Mouse (Mus musculus): Measurements from ENCODE around the gene Nphp3. TPM values are rescaled to one million over a fixed set of nuclear protein-coding genes. Genes with fewer than 3 reads are reported as not detected.
A peak's percentile ranks its signal among the peaks of the same experiment; 100 is the strongest.

Nphp3 gene
- polyA plus RNA-seq, 1 experiment from 2014 or later, result 3.3 TPM

- Histone ChIP-seq H3K4me3 (no peak overlapping the region), H3K27ac (replicated peaks) (no peak overlapping the region), H3K9ac (no peak overlapping the region), H3K36me3 (peaks cover 22% of the 10 kb centered on the region; the same call in 1 of the 2 replicates), H3K27me3 (no peaks in the 10 kb centered on the region), H3K9me3 (no peaks in the 10 kb centered on the region), H3K4me1 (replicated peaks) (no peaks in the 10 kb centered on the region), H3K4me2 (no peak overlapping the region)
- ATAC-seq (ENCODE audit: low FRiP score, low read depth), result no peak
- WGBS, result 51% methylated on average over 24 of the region's 24 CpGs
Measured at GRCm38 (mm10) chr9:104035261-104036015, 33.1 kb downstream of the Nphp3 start.

- no peak for ATAC-seq (ENCODE audit: low FRiP score, low read depth)
- WGBS, result 95% methylated on average over 13 of the region's 13 CpGs
- H3K4me3 ChIP-seq, result no peak overlapping the region
Measured at GRCm38 (mm10) chr9:104038266-104038665, 35.9 kb downstream of the Nphp3 start.

GRCm38 (mm10) chr9:104039031-104039695 lies 36.8 kb downstream of the Nphp3 start:
- H3K27me3 ChIP-seq, result no peaks in the 10 kb centered on the region
- H3K4me2 ChIP-seq, result no peak overlapping the region
- no peak overlapping the region for H3K27ac ChIP-seq (replicated peaks)
- H3K4me1 ChIP-seq (replicated peaks), result no peaks in the 10 kb centered on the region
- no peaks in the 10 kb centered on the region for H3K9me3 ChIP-seq
- peaks cover 17% of the 10 kb centered on the region for H3K36me3 ChIP-seq
- no peak for ATAC-seq (ENCODE audit: low FRiP score, low read depth)
- 93% methylated on average over 21 of the region's 21 CpGs for WGBS
- H3K4me3 ChIP-seq, result no peak overlapping the region
- H3K9ac ChIP-seq, result no peak overlapping the region

More at GRCm38 (mm10) chr9:104038266-104038665, 35.9 kb downstream of the Nphp3 start:
- no peak overlapping the region for H3K9ac ChIP-seq
- H3K4me1 ChIP-seq (replicated peaks), result no peaks in the 10 kb centered on the region
- H3K27me3 ChIP-seq, result no peaks in the 10 kb centered on the region
- H3K27ac ChIP-seq (replicated peaks), result no peak overlapping the region
- H3K36me3 ChIP-seq, result peaks cover 14% of the 10 kb centered on the region; the same call in 1 of the 2 replicates
- H3K9me3 ChIP-seq, result no peaks in the 10 kb centered on the region
- no peak overlapping the region for H3K4me2 ChIP-seq

DNA sequence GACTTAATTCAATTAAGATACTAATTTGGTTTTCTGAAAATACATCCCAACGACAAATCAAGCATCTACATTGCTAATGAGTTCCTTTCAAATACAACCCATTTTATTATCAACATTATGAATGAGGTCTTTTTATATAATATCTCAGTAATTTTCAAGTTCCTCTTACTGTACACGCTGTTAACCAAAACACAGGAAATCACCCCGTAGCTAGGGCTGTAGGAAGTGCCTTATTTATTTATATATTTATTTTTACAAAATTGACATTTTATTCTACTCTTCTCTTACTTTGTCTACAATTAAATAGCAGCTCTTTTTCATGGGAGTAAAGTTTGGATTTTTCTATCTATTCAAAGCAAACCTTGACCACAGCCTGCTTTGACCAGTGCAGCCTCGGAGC lies 37.4 kb downstream of the Nphp3 start:
- no peak overlapping the region for H3K27ac ChIP-seq (replicated peaks)
- no peak for ATAC-seq (ENCODE audit: low FRiP score, low read depth)
- H3K9ac ChIP-seq, result no peak overlapping the region
- H3K4me1 ChIP-seq (replicated peaks), result no peaks in the 10 kb centered on the region
- no peak overlapping the region for H3K4me2 ChIP-seq
- H3K9me3 ChIP-seq, result no peaks in the 10 kb centered on the region
- no peak overlapping the region for H3K4me3 ChIP-seq
- 87% methylated on average over 4 of the region's 4 CpGs for WGBS
- H3K36me3 ChIP-seq, result peaks cover 22% of the 10 kb centered on the region
- no peaks in the 10 kb centered on the region for H3K27me3 ChIP-seq

GRCm38 (mm10) chr9:104040362-104040761 lies 38.0 kb downstream of the Nphp3 start, which contains the start of gene Gm28305:
Gene Gm28305, plus strand, starts transcription at chr9:104040662.
- no peak within 1 kb of the TSS for H3K27ac ChIP-seq (replicated peaks)
- no peaks in the 10 kb centered on the region for H3K4me1 ChIP-seq (replicated peaks)
- no peak within 1 kb of the TSS for H3K4me2 ChIP-seq
- H3K36me3 ChIP-seq, result peaks cover 25% of the 10 kb centered on the region
- no peaks in the 10 kb centered on the region for H3K9me3 ChIP-seq
- H3K27me3 ChIP-seq, result no peaks in the 10 kb centered on the region
- H3K4me3 ChIP-seq, result no peak within 1 kb of the TSS
- H3K9ac ChIP-seq, result no peak within 1 kb of the TSS
- no peak for ATAC-seq (ENCODE audit: low FRiP score, low read depth)
- WGBS, result 69% methylated on average over 2 of the region's 2 CpGs

- Histone ChIP-seq H3K9ac (no peak overlapping the region), H3K27ac (replicated peaks) (no peak overlapping the region), H3K4me2 (no peak overlapping the region), H3K4me3 (no peak overlapping the region), H3K4me1 (replicated peaks) (no peaks in the 10 kb centered on the region), H3K36me3 (peaks cover 43% of the 10 kb centered on the region), H3K9me3 (no peaks in the 10 kb centered on the region), H3K27me3 (no peaks in the 10 kb centered on the region)
- 91% methylated on average over 4 of the region's 4 CpGs for WGBS
- no peak for ATAC-seq (ENCODE audit: low FRiP score, low read depth)
Measured at GRCm38 (mm10) chr9:104043676-104044075, 41.3 kb downstream of the Nphp3 start.

DNA sequence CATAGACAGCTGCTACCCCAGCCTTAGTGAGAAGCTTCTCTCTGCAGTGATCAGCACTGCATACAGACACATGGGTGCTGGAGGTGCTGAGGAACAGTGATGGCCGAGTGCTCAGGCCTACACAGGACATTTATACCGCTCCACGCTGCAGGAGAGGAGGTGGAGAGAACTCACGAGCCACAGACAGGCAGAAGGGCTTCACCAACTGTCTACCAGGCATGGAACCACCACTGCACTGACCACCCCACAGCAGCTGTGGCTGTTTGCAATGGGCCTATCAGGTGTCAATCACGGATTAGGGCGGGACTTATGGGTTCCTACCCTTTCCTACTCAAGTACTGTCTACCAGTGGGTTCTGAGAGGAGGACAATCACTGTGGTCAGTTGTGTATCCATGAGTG lies 48.7 kb downstream of the Nphp3 start:
- H3K27ac ChIP-seq (replicated peaks), result no peak overlapping the region
- no peaks in the 10 kb centered on the region for H3K4me1 ChIP-seq (replicated peaks)
- WGBS, result 96% methylated on average over 6 of the region's 6 CpGs
- peaks cover 91% of the 10 kb centered on the region for H3K36me3 ChIP-seq
- no peak for ATAC-seq (ENCODE audit: low FRiP score, low read depth)
- no peaks in the 10 kb centered on the region for H3K27me3 ChIP-seq
- H3K9me3 ChIP-seq, result no peaks in the 10 kb centered on the region
- H3K4me2 ChIP-seq, result no peak overlapping the region
- H3K4me3 ChIP-seq, result no peak overlapping the region
- H3K9ac ChIP-seq, result no peak overlapping the region

GRCm38 (mm10) chr9:104062430-104063243 lies 60.3 kb downstream of the Nphp3 start, which contains the start of gene Uba5:
Gene Uba5, minus strand, starts transcription at chr9:104063134.
- H3K27me3 ChIP-seq, result no peaks in the 10 kb centered on the region
- peak within 1 kb of the TSS; percentile 94 for H3K4me2 ChIP-seq
- H3K27ac ChIP-seq (replicated peaks), result peak within 1 kb of the TSS; percentile 80
- H3K9ac ChIP-seq, result peak within 1 kb of the TSS; percentile 85
- under 1% methylated on average over 59 of the region's 59 CpGs for WGBS
- no peaks in the 10 kb centered on the region for H3K9me3 ChIP-seq
- peak within 1 kb of the TSS; percentile 84 for H3K4me3 ChIP-seq
- peaks cover 24% of the 10 kb centered on the region for H3K36me3 ChIP-seq
- peaks cover 27% of the 10 kb centered on the region for H3K4me1 ChIP-seq (replicated peaks)
- peak; percentile 82 for ATAC-seq (ENCODE audit: low FRiP score, low read depth)

DNA sequence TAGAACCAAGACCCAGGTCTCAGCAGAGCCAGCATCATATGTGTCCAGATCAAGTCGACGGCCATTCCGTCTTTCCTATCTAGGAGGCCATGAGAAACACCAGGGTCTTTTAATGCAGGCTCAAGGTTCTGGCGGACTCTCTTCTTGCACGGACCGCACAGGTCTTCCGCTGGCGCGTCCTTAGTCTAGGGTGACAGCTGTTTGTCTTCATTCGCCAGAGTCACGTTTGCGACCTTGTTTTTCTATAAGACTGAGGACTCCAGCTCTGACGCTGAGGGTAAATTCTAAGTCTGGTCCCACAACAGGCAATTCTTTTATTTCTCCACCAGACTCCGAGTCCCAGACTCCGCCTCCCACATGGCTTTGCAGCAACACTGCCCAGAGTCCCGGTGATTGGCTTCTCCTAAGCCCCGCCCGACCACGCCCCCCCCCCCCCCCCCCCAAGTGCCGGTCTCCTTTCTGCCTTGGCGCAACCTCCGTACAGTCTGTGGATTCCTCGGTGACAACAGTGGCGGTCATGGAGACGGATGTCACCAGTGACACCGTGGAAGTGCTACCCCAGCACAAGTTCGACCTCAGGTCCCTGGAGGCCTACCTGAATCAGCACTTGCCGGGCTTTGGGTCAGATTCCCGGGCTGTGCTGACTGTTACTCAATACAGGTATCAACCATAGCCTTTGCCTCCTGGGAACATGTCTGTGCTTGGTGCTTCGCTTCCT lies 61.1 kb downstream of the Nphp3 start, which contains the start of gene Acad11:
TSS of gene Acad11 (plus strand) at position 134 of the 718 bp plus-strand sequence.
- H3K4me2 ChIP-seq, result peak within 1 kb of the TSS; percentile 94
- peak within 1 kb of the TSS; percentile 84 for H3K4me3 ChIP-seq
- peaks cover 16% of the 10 kb centered on the region for H3K36me3 ChIP-seq
- H3K9ac ChIP-seq, result peak within 1 kb of the TSS; percentile 85
- peaks cover 27% of the 10 kb centered on the region for H3K4me1 ChIP-seq (replicated peaks)
- ATAC-seq (ENCODE audit: low FRiP score, low read depth), result peak; percentile 99
- peak within 1 kb of the TSS; percentile 80 for H3K27ac ChIP-seq (replicated peaks)
- no peaks in the 10 kb centered on the region for H3K9me3 ChIP-seq
- WGBS, result under 1% methylated on average over 29 of the region's 30 CpGs
- H3K27me3 ChIP-seq, result no peaks in the 10 kb centered on the region

DNA sequence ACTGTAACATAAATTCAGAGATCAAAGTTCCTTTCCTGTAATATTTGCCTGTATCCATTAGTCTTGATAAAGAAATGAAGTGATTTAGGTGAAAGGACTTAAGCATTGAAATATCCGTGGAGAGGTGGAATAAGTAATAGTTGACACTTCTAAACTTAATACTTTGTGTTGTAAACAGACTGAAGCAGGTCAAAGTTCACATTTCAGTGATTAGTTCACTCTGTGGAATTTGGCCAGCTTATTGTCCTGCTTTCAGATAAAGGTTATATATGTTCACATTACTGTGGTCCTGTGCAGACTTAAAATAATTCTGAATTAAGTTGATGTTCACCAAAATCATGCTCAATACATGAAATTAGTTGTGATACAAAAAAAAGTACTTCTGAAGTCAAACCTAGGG lies 62.2 kb downstream of the Nphp3 start:
- Histone ChIP-seq H3K27ac (replicated peaks) (no peak overlapping the region), H3K9ac (no peak overlapping the region), H3K27me3 (no peaks in the 10 kb centered on the region), H3K4me2 (no peak overlapping the region), H3K9me3 (no peaks in the 10 kb centered on the region), H3K36me3 (peaks cover 11% of the 10 kb centered on the region), H3K4me1 (replicated peaks) (peaks cover 27% of the 10 kb centered on the region), H3K4me3 (no peak overlapping the region)
- no peak for ATAC-seq (ENCODE audit: low FRiP score, low read depth)
- 43% methylated on average over 1 of the region's 1 CpGs for WGBS

DNA sequence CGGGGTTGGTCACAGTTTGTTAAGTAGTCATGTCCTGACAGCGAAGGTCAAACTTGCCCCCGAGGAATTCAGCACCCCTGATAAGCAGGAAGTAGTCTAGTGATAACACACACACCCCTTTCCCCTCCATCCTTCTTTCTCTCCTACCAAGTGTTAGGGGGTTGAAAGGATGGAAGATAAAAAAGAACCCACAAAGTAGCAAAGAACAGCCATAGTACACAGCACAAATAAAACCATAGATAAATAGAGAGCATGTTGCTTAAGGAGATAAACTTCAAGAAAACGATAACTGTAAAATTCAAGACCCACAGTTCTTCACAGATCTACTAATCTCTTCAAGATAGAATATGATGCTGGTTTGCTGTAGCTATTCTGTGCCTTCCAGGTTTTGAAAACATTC lies 67.9 kb downstream of the Nphp3 start:
- Histone ChIP-seq H3K4me2 (no peak overlapping the region), H3K9ac (no peak overlapping the region), H3K27me3 (no peaks in the 10 kb centered on the region), H3K9me3 (no peaks in the 10 kb centered on the region), H3K27ac (replicated peaks) (no peak overlapping the region), H3K4me1 (replicated peaks) (no peaks in the 10 kb centered on the region), H3K36me3 (no peaks in the 10 kb centered on the region), H3K4me3 (no peak overlapping the region)
- WGBS, result 78% methylated on average over 4 of the region's 4 CpGs
- no peak for ATAC-seq (ENCODE audit: low FRiP score, low read depth)

All from hindbrain, embryonic 15.5 days (tissue).